Mouse (Mus musculus) forebrain, embryonic 11.5 days (tissue): ENCODE measurements around the gene Pgam1. TPM values are rescaled to one million over a fixed set of nuclear protein-coding genes. Genes with fewer than 3 reads are reported as not detected.
A peak's percentile ranks its signal among the peaks of the same experiment; 100 is the strongest.

ENCODE experiments used
- ATAC-seq: fragments of 200-750 bp; cut with Nextera tagmentation; replicated peaks from 2 replicates; pipeline ENCODE4 v1.8.0; 2017; ENCODE audit warnings: moderate TSS enrichment; ENCODE audit not compliant: low FRiP score
- DNase-seq: peaks from one replicate; pipeline ENCODE4 v3.0.0-alpha.2; 2017; ENCODE audit warnings: low spot score
- H3K27ac ChIP-seq: fragments of 300-500 bp; sonication (generic); 2 replicates; pipeline ENCODE4 v1.5.1; 2014; ENCODE audit warnings: low read depth, low read length
- H3K27me3 ChIP-seq: fragments of 300-500 bp; sonication (generic); 2 replicates; pipeline ENCODE4 v1.6.1; 2014; ENCODE audit warnings: mild to moderate bottlenecking, low read length, mixed read lengths; ENCODE audit not compliant: control insufficient read depth, insufficient read depth
- H3K36me3 ChIP-seq: fragments of 300-500 bp; sonication (generic); 2 replicates; pipeline ENCODE4 v1.6.1; 2014; ENCODE audit warnings: mild to moderate bottlenecking, low read length, moderate library complexity, mixed read lengths; ENCODE audit not compliant: control insufficient read depth, insufficient read depth
- H3K4me1 ChIP-seq: fragments of 300-500 bp; sonication (generic); replicated peaks from 2 replicates; pipeline ENCODE4 v1.6.1; 2014; ENCODE audit warnings: low read length, mixed read lengths; ENCODE audit not compliant: control insufficient read depth, insufficient read depth
- H3K4me2 ChIP-seq: fragments of 300-500 bp; sonication (generic); 2 replicates; pipeline ENCODE4 v1.6.1; 2014; ENCODE audit warnings: low read depth, mild to moderate bottlenecking, low read length, moderate library complexity, mixed read lengths; ENCODE audit not compliant: severe bottlenecking
- H3K4me3 ChIP-seq: fragments of 300-500 bp; sonication (generic); 2 replicates; pipeline ENCODE4 v1.5.1; 2014; ENCODE audit warnings: low read depth, low read length
- H3K9ac ChIP-seq: fragments of 300-500 bp; sonication (generic); 2 replicates; pipeline ENCODE4 v1.6.1; 2014; ENCODE audit warnings: low read length
- H3K9me3 ChIP-seq: fragments of 300-500 bp; sonication (generic); 2 replicates; pipeline ENCODE4 v1.6.1; 2016; ENCODE audit warnings: low read length, mixed read lengths; ENCODE audit not compliant: control insufficient read depth
- WGBS: fragments of 180-500 bp; shearing (Covaris S2); extraction: QIAGEN DNeasy Blood & Tissue Kit; methylation state at CpG from one replicate; pipeline ENCODE4 v1.1.7; 2014; 5-methylcytosine and 5-hydroxymethylcytosine counted together
- polyA plus RNA-seq: library from polyadenylated mRNA; unstranded; fragments of >200 nt; fragmentation: Nextera tagmentation; extraction: Ambion mirVana; gene quantifications from 2 replicates; pipeline ENCODE4 v1.2.1, GENCODE M21; 2014

The Pgam1 gene
- polyA plus RNA-seq, 1 experiment from 2014 or later: 901 TPM

DNA sequence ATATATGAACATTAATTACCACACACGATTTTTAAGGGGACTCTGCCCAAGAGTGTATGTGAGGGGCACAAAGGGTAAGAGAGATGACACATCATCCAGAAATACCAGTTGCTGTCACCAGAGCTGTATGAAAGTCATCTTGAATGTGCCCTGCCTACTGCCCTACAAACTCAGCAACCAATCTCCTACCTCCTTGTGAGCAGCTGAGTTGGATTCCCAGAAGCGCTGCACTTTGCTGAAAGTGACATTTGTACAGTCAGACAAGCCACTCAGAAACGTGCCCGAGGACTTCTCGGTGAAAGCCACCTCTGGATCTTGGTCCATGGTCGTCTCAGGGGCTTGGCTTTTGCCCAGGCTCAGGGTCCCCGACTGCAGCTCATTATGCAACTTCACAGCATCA is 16.8 kb upstream of the Pgam1 start:
- Histone ChIP-seq H3K4me3 (peak overlapping the region; percentile 57), H3K9ac (peak overlapping the region; percentile 53; the same call in 1 of the 2 replicates), H3K4me2 (peak overlapping the region; percentile 79), H3K4me1 (peaks cover 6% of the 10 kb centered on the region; the same call in 1 of the 2 replicates), H3K36me3 (no peaks in the 10 kb centered on the region), H3K9me3 (no peaks in the 10 kb centered on the region), H3K27ac (no peak overlapping the region), H3K27me3 (no peaks in the 10 kb centered on the region)
- no peak for DNase-seq
- no peak for ATAC-seq
- 49% methylated on average over 7 of the region's 7 CpGs for WGBS

DNA sequence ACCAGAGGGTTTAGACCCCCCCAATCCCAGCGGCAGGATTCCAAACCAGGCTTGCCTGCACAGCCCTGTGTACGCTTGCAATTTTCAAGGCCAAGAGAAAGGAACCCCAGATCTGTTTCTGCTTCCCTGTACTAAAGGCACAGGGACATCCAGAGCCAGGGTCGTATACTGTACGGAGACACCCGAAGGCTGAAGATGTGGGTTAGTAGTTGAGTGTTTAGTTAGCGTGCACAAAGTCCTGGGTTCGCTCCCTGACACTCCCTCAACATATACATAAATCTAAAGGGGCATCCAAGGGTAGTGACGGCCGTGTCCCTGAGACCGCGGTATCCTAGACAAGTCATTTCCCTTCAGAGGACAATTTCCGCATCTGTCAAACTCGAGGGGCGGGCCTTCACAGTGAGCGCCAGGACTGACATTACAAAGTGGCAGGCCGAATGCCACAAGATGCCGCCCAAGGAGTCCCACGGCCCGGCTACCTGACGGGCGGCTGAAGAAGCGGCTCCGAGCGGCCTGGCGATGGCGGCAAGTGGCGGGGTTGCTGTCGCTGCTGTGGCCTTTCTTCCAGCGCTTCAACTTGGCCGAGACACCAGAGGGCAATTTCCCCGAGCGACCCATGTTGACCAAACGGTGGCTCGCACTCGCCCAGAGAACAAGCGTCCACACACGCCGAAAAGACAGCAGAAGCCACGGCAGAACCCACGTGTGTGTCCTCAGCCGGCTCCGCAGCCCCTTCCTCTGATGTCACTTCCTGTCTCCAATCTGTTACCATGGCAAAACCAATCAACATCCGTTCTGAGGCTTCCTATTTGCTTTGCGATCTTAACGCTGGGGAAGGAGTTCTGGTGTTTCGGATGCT is 16.0 kb upstream of the Pgam1 start, which contains the start of gene Rrp12:
Gene Rrp12, minus strand, starts transcription at position 714 of the 859 bp plus-strand sequence.
- H3K4me2 ChIP-seq: peak within 1 kb of the TSS; percentile 79
- DNase-seq (peak; percentile 83), ATAC-seq (peak; percentile 92)
- peaks cover 6% of the 10 kb centered on the region; the same call in 1 of the 2 replicates for H3K4me1 ChIP-seq
- no peak within 1 kb of the TSS for H3K27ac ChIP-seq
- no peaks in the 10 kb centered on the region for H3K36me3 ChIP-seq
- H3K9ac ChIP-seq: peak within 1 kb of the TSS; percentile 53
- peak within 1 kb of the TSS; percentile 57 for H3K4me3 ChIP-seq
- H3K27me3 ChIP-seq: no peaks in the 10 kb centered on the region
- H3K9me3 ChIP-seq: no peaks in the 10 kb centered on the region
- WGBS: 2% methylated on average over 46 of the region's 46 CpGs

DNA sequence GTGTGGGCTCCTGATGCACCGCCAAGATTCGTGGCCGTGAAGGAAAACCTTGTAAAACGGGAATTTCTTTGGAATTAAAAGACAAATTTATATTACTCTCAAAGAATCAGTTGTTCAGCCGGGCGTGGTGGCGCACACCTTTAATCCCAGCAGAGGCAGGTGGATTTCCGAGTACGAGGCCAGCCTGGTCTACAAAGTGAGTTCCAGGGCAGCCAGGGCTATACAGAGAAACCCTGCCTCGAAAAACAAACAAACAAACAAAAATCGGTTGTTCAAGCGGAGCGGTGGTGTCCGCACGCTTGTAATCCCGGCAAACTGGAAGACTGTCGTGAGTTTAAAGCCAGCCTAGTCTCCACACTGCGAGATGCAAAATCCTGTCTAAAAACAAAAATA is 15.4 kb upstream of the Pgam1 start:
- peak overlapping the region; percentile 9; the same call in 1 of the 2 replicates for H3K9ac ChIP-seq
- DNase-seq: no peak
- H3K9me3 ChIP-seq: no peaks in the 10 kb centered on the region
- H3K27ac ChIP-seq: no peak overlapping the region
- H3K4me2 ChIP-seq: peak overlapping the region; percentile 79
- H3K4me3 ChIP-seq: peak overlapping the region; percentile 57
- peaks cover 6% of the 10 kb centered on the region; the same call in 1 of the 2 replicates for H3K4me1 ChIP-seq
- ATAC-seq: 0 out of 2 replicates have a peak, but pooled peaks have one; percentile 24
- 20% methylated on average over 18 of the region's 18 CpGs for WGBS
- H3K36me3 ChIP-seq: no peaks in the 10 kb centered on the region
- H3K27me3 ChIP-seq: no peaks in the 10 kb centered on the region

DNA sequence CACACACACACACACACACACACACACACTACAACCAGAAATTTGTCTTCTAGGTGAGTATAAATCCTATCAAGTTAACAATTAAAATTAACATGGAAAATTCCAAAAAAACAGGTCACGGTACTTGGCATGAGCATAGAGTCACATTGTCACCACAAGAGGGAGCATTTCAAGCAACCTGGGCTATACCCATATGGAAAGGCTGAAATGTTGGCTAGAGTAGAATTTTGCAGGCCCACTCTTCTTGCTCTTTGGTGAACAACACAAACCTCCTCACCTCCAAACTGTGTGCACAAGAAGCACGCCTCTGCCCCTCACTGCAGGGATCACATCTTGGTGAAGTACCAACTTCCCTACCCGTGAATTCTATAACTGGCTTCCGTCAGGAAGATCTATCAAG is 12.9 kb upstream of the Pgam1 start:
- no peaks in the 10 kb centered on the region for H3K36me3 ChIP-seq
- H3K27me3 ChIP-seq: no peaks in the 10 kb centered on the region
- H3K4me1 ChIP-seq: peaks cover 6% of the 10 kb centered on the region; the same call in 1 of the 2 replicates
- 47% methylated on average over 4 of the region's 4 CpGs for WGBS
- H3K9me3 ChIP-seq: no peaks in the 10 kb centered on the region
- no peak overlapping the region for H3K27ac ChIP-seq
- no peak overlapping the region for H3K4me2 ChIP-seq
- no peak overlapping the region for H3K9ac ChIP-seq
- H3K4me3 ChIP-seq: no peak overlapping the region
- no peak for ATAC-seq
- DNase-seq: no peak

DNA sequence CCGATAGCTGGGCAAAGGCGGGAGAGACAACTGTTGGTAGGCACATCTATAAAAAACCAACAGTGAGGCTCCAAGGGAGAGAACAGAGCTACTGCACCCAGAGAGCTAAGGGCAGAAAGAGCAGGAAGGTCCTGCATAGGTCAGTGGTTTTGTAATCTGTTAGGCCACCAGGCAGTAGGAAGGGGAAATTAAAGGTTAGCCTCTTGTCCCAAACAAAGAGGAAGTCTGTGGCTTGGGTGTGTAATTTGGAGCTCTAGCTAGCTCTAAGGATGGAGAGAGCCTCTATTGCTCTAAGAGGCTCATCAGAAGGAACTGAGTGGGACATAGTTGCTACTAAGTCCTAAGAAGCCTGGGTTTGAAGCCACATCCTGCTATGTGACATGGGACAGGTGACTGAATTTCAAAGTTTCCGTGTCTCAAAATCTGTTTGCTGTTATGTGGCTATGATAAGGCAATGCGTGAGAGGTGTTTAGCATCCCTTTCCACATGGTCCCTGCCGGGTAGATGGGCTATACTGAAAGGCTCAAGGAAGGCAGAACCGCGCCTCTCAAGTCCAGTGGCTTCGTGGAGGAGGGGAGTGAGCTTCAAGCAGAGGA is 11.1 kb upstream of the Pgam1 start:
- Histone ChIP-seq H3K4me2 (no peak overlapping the region), H3K27ac (no peak overlapping the region), H3K4me3 (no peak overlapping the region), H3K4me1 (no peaks in the 10 kb centered on the region), H3K36me3 (no peaks in the 10 kb centered on the region), H3K9me3 (no peaks in the 10 kb centered on the region), H3K27me3 (no peaks in the 10 kb centered on the region), H3K9ac (no peak overlapping the region)
- WGBS: 87% methylated on average over 8 of the region's 8 CpGs
- DNase-seq (no peak), ATAC-seq (no peak)

DNA sequence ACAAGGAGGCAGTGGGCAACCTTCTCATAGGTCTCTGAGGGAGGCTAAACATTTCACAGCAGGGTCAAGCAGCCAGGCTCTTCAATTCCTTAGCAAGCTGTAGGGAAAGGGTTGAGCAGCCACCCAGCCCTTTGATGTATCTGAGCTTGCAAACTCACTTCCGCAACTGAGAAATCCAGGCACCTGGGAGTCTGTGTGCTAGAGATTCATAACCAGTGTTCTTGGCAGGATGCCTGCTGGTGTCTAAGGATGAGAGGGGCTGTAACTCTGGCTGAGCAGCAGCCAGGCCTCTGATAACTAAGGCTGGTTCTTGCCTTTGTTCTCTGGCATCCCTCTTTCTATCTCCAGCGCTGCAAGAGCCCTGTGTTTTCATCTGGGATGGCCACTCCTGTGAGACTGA is 10.0 kb upstream of the Pgam1 start:
- Histone ChIP-seq H3K4me3 (no peak overlapping the region), H3K36me3 (no peaks in the 10 kb centered on the region), H3K4me2 (no peak overlapping the region), H3K9ac (no peak overlapping the region), H3K9me3 (no peaks in the 10 kb centered on the region), H3K4me1 (no peaks in the 10 kb centered on the region), H3K27me3 (no peaks in the 10 kb centered on the region), H3K27ac (no peak overlapping the region)
- DNase-seq: no peak
- ATAC-seq: no peak
- 46% methylated on average over 2 of the region's 2 CpGs for WGBS

DNA sequence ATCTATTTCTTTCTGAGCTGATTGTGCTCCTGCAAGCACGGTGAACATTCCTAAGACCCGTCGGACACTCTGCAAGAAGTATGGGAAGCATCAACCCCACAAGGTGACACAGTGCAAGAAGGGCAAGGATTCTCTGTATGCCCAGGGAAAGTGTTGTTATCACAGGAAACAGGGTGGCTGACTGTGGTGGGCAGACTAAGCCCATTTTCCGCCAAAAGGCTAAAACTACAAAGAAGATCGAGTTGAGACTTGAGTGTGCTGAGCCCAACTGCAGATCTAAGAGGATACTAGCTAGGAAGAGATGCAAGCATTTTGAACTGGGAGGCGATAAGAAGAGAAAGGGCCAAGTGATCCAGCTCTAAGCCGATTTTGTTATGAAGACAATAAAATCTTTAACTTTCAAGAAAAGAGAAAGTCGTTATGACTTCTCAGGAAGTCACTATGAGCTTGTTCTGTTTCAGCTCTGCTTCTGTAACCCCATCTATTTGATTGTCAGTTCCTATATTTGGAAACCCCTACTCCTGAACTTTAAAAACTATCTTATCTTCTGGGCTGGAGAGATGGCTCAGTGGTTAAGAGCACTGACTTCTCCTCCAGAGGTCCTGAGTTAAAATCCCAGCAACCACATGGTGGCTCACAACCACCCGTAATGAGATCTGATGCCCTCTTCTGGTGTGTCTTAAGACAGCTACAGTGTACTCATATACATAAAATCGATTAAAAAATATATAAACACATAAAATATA is 8.7 kb upstream of the Pgam1 start:
- Histone ChIP-seq H3K9ac (no peak overlapping the region), H3K4me2 (no peak overlapping the region), H3K27me3 (no peaks in the 10 kb centered on the region), H3K27ac (no peak overlapping the region), H3K9me3 (no peaks in the 10 kb centered on the region), H3K4me3 (no peak overlapping the region), H3K4me1 (no peaks in the 10 kb centered on the region), H3K36me3 (no peaks in the 10 kb centered on the region)
- DNase-seq (no peak), ATAC-seq (no peak)
- 87% methylated on average over 10 of the region's 10 CpGs for WGBS

DNA sequence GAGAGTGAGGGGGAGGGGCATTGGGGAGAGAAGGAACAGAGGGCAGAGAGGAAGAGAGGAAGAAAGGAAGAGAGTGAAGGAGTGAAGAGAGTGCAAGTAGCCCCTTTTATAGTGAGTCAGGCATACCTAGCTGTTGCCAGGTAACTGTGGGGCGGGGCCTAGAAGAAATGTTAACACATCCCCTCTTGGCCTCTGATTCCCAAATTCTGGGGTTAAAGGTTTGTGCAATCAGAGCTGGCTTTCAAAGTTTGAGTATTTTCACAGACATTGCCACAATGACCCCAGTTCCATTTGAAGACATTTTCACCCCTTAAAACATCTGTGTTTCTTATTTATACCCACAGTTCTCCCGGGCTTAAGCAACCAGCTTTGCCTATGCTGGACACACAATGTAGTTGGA is 6.5 kb upstream of the Pgam1 start:
- WGBS: 93% methylated on average over 2 of the region's 2 CpGs
- H3K36me3 ChIP-seq: no peaks in the 10 kb centered on the region
- DNase-seq (no peak), ATAC-seq (no peak)
- H3K27ac ChIP-seq: no peak overlapping the region
- no peaks in the 10 kb centered on the region for H3K27me3 ChIP-seq
- no peak overlapping the region for H3K9ac ChIP-seq
- H3K4me3 ChIP-seq: no peak overlapping the region
- no peak overlapping the region for H3K4me2 ChIP-seq
- no peaks in the 10 kb centered on the region for H3K9me3 ChIP-seq
- H3K4me1 ChIP-seq: no peaks in the 10 kb centered on the region
